Mouse (Mus musculus): ENCODE measurements around the gene Cc2d1b.

DNA sequence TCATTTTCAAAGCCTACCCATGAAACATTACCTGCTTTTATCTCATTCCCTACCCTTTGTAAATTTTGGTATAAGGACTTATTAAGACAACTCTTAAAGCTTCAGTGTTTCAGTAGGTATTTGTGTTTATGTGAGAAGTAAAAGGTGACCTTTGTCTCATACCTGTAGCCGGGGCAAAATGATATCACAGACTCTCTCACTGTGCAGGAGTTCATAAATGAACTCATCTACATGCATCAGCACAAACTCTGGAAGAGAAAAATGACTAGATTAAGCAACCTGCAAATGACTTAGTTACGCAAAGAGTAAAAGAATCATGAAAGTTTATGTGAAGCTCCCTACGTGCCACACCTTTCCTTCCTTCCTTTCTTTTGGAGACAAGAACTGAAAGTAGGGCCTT lies 47.1 kb upstream of the Cc2d1b start:
- TF ChIP-seq CTCF (IDR thresholded peaks at IDR 0.05 in 2 of 3, conservative IDR thresholded peaks at IDR 0.05 in 1 of 3; ENCODE audit: control insufficient read depth in 1 of 3, insufficient read depth in 1 of 3, low read depth in 2 of 3, low read length in 3 of 3, poor library complexity in 1 of 3, severe bottlenecking in 1 of 3) = no peak
- TF ChIP-seq BHLHE40 (IDR thresholded peaks at IDR 0.05; ENCODE audit: borderline replicate concordance, low read depth, low read length) = no peak
- TF ChIP-seq MAZ (IDR thresholded peaks at IDR 0.05; ENCODE audit: low read depth, low read length) = no peak
- TF ChIP-seq GABPA (IDR thresholded peaks at IDR 0.05; ENCODE audit: low read depth, low read length) = no peak
- no peak for TF ChIP-seq USF2 (IDR thresholded peaks at IDR 0.05; ENCODE audit: borderline replicate concordance in 1 of 2, insufficient read depth in 1 of 2, low read depth in 1 of 2, low read length in 2 of 2)
- TF ChIP-seq POLR2AphosphoS2 (IDR thresholded peaks at IDR 0.05; ENCODE audit: low read length) = no peak
- no peak for TF ChIP-seq POLR2A (IDR thresholded peaks at IDR 0.05; ENCODE audit: control insufficient read depth in 1 of 2, insufficient read depth in 1 of 2, low read depth in 1 of 2, low read length in 2 of 2, poor library complexity in 1 of 2)
- TF ChIP-seq TCF12 (IDR thresholded peaks at IDR 0.05; ENCODE audit: low read depth, low read length) = no peak
- TF ChIP-seq MYB (IDR thresholded peaks at IDR 0.05; ENCODE audit: low read depth, low read length) = no peak
- no peak for TF ChIP-seq E2F4 (IDR thresholded peaks at IDR 0.05; ENCODE audit: borderline replicate concordance, low read depth, low read length)
- no peak for TF ChIP-seq EP300 (IDR thresholded peaks at IDR 0.05; ENCODE audit: low read depth in 1 of 2, low read length in 2 of 2)
- TF ChIP-seq MAX (IDR thresholded peaks at IDR 0.05; ENCODE audit: low read length) = no peak
- TF ChIP-seq TAL1 (IDR thresholded peaks at IDR 0.05; ENCODE audit: low read length) = no peak
